Mouse (Mus musculus) bone marrow macrophage, adult 2 months (primary cell): Measurements from ENCODE around the gene Olfr699. TPM values are rescaled to one million over a fixed set of nuclear protein-coding genes. Genes with fewer than 3 reads are reported as not detected.

Experiments
- H3K27ac ChIP-seq: 2 replicates; pipeline ENCODE4 v1.5.1; 2012; ENCODE audit warnings: low read depth, low read length; ENCODE audit not compliant: insufficient read depth
- H3K4me1 ChIP-seq: 2 replicates; pipeline ENCODE4 v1.6.1; 2012; ENCODE audit warnings: low read length; ENCODE audit not compliant: control insufficient read depth, insufficient read depth
- H3K4me3 ChIP-seq: 2 replicates; pipeline ENCODE4 v1.5.1; 2012; ENCODE audit warnings: mild to moderate bottlenecking, low read length, moderate library complexity; ENCODE audit not compliant: insufficient read depth
- POLR2A ChIP-seq: IDR thresholded peaks from 2 replicates; pipeline ENCODE4 v1.6.1; 2012; ENCODE audit warnings: mild to moderate bottlenecking, low read depth, low read length, borderline replicate concordance
- polyA plus RNA-seq: library from polyadenylated mRNA; stranded (reverse); fragments of >200 nt; gene quantifications from 2 replicates; pipeline ENCODE4 v1.2.4, GENCODE M21; 2012; ENCODE audit not compliant: missing spikeins, insufficient read depth, insufficient read length

Gene Olfr699
- polyA plus RNA-seq, 1 experiment = not detected

DNA sequence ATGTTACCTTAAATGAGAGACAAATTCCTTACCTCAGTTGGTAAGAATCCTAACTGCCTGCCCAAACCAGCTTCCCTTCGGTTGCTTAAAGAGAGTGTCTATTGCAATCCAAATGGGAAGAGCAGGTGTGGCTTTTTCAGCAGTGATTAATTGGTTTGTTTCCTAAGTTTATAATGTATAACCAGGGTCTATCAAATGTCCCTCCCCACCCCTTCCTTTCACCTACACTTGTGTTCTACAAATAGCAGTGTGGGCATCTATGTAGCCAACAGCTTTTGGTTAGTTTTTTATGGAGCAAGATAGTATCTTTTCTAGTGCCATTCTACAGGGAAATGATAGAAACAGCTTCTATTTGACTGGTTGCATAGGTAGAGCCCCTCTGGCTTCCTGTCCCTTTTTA, 50.7 kb downstream of the Olfr699 start, which contains the start of gene Olfr697:
Gene Olfr697 (minus strand): TSS at position 101 of the 400 bp plus-strand sequence.
- no peak for TF ChIP-seq POLR2A
- Histone ChIP-seq H3K4me3 (no peak within 1 kb of the TSS), H3K4me1 (no peaks in the 10 kb centered on the region), H3K27ac (no peak within 1 kb of the TSS)

Other genes with a start within 250 kb of the Olfr699 start
- not detected in 2 replicates for gene Olfr693, start 112.6 kb downstream of the Olfr699 start, polyA plus RNA-seq
- not detected in 2 replicates for gene Olfr694, start 101.4 kb downstream of the Olfr699 start, polyA plus RNA-seq
- gene Olfr695, start 76.8 kb downstream of the Olfr699 start, polyA plus RNA-seq = not detected in 2 replicates
- gene Olfr697, start 50.8 kb downstream of the Olfr699 start, polyA plus RNA-seq = not detected in 2 replicates
- not detected in 2 replicates for gene Olfr698, start 37.8 kb downstream of the Olfr699 start, polyA plus RNA-seq
- not detected in 2 replicates for gene Olfr700, start 15.6 kb upstream of the Olfr699 start, polyA plus RNA-seq
- gene Olfr701, start 20.9 kb upstream of the Olfr699 start, polyA plus RNA-seq = not detected in 2 replicates
- not detected in 2 replicates for gene Olfr702, start 40.7 kb upstream of the Olfr699 start, polyA plus RNA-seq
- not detected in 2 replicates for gene Olfr703, start 50.2 kb upstream of the Olfr699 start, polyA plus RNA-seq
- not detected in 2 replicates for gene Olfr704, start 70.0 kb upstream of the Olfr699 start, polyA plus RNA-seq
- gene Olfr705, start 83.7 kb upstream of the Olfr699 start, polyA plus RNA-seq = not detected in 2 replicates
- gene Olfr706, start 95.0 kb upstream of the Olfr699 start, polyA plus RNA-seq = not detected in 2 replicates
- gene Olfr707, start 108.0 kb upstream of the Olfr699 start, polyA plus RNA-seq = not detected in 2 replicates
- gene Olfr1532-ps1, start 114.8 kb upstream of the Olfr699 start, polyA plus RNA-seq = not detected in 2 replicates
- 0.23 TPM in 1 of 2 replicates, not detected in the other for gene Olfr709-ps1, start 139.0 kb upstream of the Olfr699 start, polyA plus RNA-seq
- not detected in 2 replicates for gene Olfr710, start 155.1 kb upstream of the Olfr699 start, polyA plus RNA-seq
- gene Olfr6, start 170.7 kb upstream of the Olfr699 start, polyA plus RNA-seq = not detected in 2 replicates
- not detected in 2 replicates for gene Olfr711, start 182.3 kb upstream of the Olfr699 start, polyA plus RNA-seq
- 0.13 TPM in 1 of 2 replicates, not detected in the other for gene Olfr2, start 212.9 kb upstream of the Olfr699 start, polyA plus RNA-seq
- gene Olfr713, start 238.0 kb upstream of the Olfr699 start, polyA plus RNA-seq = not detected in 2 replicates